Mouse (Mus musculus): ENCODE measurements at regions not wholly inside any gene's neighbourhood (a gene's known extent, or its start where the extent isn't known, plus 50 kb on each side); places are given as distances from the start of the nearest gene placed in this dataset.

GRCm38 (mm10) chr3:66433216-66433615, 136.6 kb upstream of the Veph1 start:
- H3K9me3 ChIP-seq (ENCODE audit: control insufficient read depth, low read length), result no peaks in the 10 kb centered on the region
- H3K4me2 ChIP-seq, result no peak overlapping the region
- no peak overlapping the region for H3K4me3 ChIP-seq (ENCODE audit: low read depth, low read length)
- H3K27me3 ChIP-seq (replicated peaks; ENCODE audit: control insufficient read depth, insufficient read depth, low read length), result no peaks in the 10 kb centered on the region
- H3K4me1 ChIP-seq (replicated peaks; ENCODE audit: control insufficient read depth, insufficient read depth, low read length), result no peaks in the 10 kb centered on the region
- H3K27ac ChIP-seq (ENCODE audit: low read depth, low read length), result no peak overlapping the region
- H3K9ac ChIP-seq (ENCODE audit: low read depth, low read length), result no peak overlapping the region
- ATAC-seq (replicated peaks; ENCODE audit: low FRiP score), result no peak
- H3K36me3 ChIP-seq (ENCODE audit: control insufficient read depth, insufficient read depth, low read length), result no peaks in the 10 kb centered on the region
- no peak for DNase-seq (ENCODE audit: low spot score)

GRCm38 (mm10) chr3:66430187-66430586, 133.6 kb upstream of the Veph1 start:
- Histone ChIP-seq H3K9me3 (ENCODE audit: control insufficient read depth, low read length) (no peaks in the 10 kb centered on the region), H3K36me3 (ENCODE audit: control insufficient read depth, insufficient read depth, low read length) (no peaks in the 10 kb centered on the region), H3K4me2 (no peak overlapping the region), H3K27ac (ENCODE audit: low read depth, low read length) (no peak overlapping the region), H3K4me3 (ENCODE audit: low read depth, low read length) (no peak overlapping the region), H3K4me1 (replicated peaks; ENCODE audit: control insufficient read depth, insufficient read depth, low read length) (no peaks in the 10 kb centered on the region), H3K27me3 (replicated peaks; ENCODE audit: control insufficient read depth, insufficient read depth, low read length) (no peaks in the 10 kb centered on the region), H3K9ac (ENCODE audit: low read depth, low read length) (no peak overlapping the region)
- ATAC-seq (replicated peaks; ENCODE audit: low FRiP score), result no peak
- WGBS, result 81% methylated on average over 3 of the region's 3 CpGs
- no peak for DNase-seq (ENCODE audit: low spot score)

- WGBS, result 70% methylated on average over 6 of the region's 6 CpGs
- no peak for ATAC-seq (replicated peaks; ENCODE audit: low FRiP score)
These were observed 125.9 kb upstream of the Veph1 start for GRCm38 (mm10) chr3:66422445-66423037.

GRCm38 (mm10) chr3:66410706-66411277, 114.2 kb upstream of the Veph1 start:
- no peak overlapping the region for H3K27ac ChIP-seq (ENCODE audit: low read depth, low read length)
- H3K27me3 ChIP-seq (replicated peaks; ENCODE audit: control insufficient read depth, insufficient read depth, low read length), result no peaks in the 10 kb centered on the region
- H3K4me3 ChIP-seq (ENCODE audit: low read depth, low read length), result no peak overlapping the region
- H3K4me1 ChIP-seq (replicated peaks; ENCODE audit: control insufficient read depth, insufficient read depth, low read length), result no peaks in the 10 kb centered on the region
- ATAC-seq (replicated peaks; ENCODE audit: low FRiP score) (no peak), DNase-seq (ENCODE audit: low spot score) (no peak)
- WGBS, result 51% methylated on average over 11 of the region's 11 CpGs
- H3K36me3 ChIP-seq (ENCODE audit: control insufficient read depth, insufficient read depth, low read length), result no peaks in the 10 kb centered on the region
- 0 out of 2 replicates have a peak overlapping the region, but pooled peaks have one; percentile 23 for H3K4me2 ChIP-seq
- H3K9me3 ChIP-seq (ENCODE audit: control insufficient read depth, low read length), result no peaks in the 10 kb centered on the region
- H3K9ac ChIP-seq (ENCODE audit: low read depth, low read length), result no peak overlapping the region

More at GRCm38 (mm10) chr3:66422445-66423037, 125.9 kb upstream of the Veph1 start:
- H3K9me3 ChIP-seq (ENCODE audit: control insufficient read depth, low read length), result no peaks in the 10 kb centered on the region
- no peaks in the 10 kb centered on the region for H3K36me3 ChIP-seq (ENCODE audit: control insufficient read depth, insufficient read depth, low read length)
- no peaks in the 10 kb centered on the region for H3K4me1 ChIP-seq (replicated peaks; ENCODE audit: control insufficient read depth, insufficient read depth, low read length)
- no peak for DNase-seq (ENCODE audit: low spot score)
- H3K4me2 ChIP-seq, result no peak overlapping the region
- no peak overlapping the region for H3K9ac ChIP-seq (ENCODE audit: low read depth, low read length)
- H3K4me3 ChIP-seq (ENCODE audit: low read depth, low read length), result no peak overlapping the region
- no peak overlapping the region for H3K27ac ChIP-seq (ENCODE audit: low read depth, low read length)
- H3K27me3 ChIP-seq (replicated peaks; ENCODE audit: control insufficient read depth, insufficient read depth, low read length), result no peaks in the 10 kb centered on the region

- no peak for ATAC-seq (replicated peaks; ENCODE audit: low FRiP score)
- no peaks in the 10 kb centered on the region for H3K27me3 ChIP-seq (replicated peaks; ENCODE audit: control insufficient read depth, insufficient read depth, low read length)
- no peak overlapping the region for H3K4me2 ChIP-seq
- H3K4me1 ChIP-seq (replicated peaks; ENCODE audit: control insufficient read depth, insufficient read depth, low read length), result no peaks in the 10 kb centered on the region
- DNase-seq (ENCODE audit: low spot score), result no peak
- no peaks in the 10 kb centered on the region for H3K9me3 ChIP-seq (ENCODE audit: control insufficient read depth, low read length)
- H3K9ac ChIP-seq (ENCODE audit: low read depth, low read length), result no peak overlapping the region
- no peak overlapping the region for H3K27ac ChIP-seq (ENCODE audit: low read depth, low read length)
- H3K4me3 ChIP-seq (ENCODE audit: low read depth, low read length), result no peak overlapping the region
- WGBS, result 79% methylated on average over 7 of the region's 7 CpGs
- no peaks in the 10 kb centered on the region for H3K36me3 ChIP-seq (ENCODE audit: control insufficient read depth, insufficient read depth, low read length)
These were observed 112.2 kb upstream of the Veph1 start for GRCm38 (mm10) chr3:66408791-66409190.

- DNase-seq (ENCODE audit: low spot score) (no peak), ATAC-seq (replicated peaks; ENCODE audit: low FRiP score) (no peak)
- Histone ChIP-seq H3K4me3 (ENCODE audit: low read depth, low read length) (no peak overlapping the region), H3K9me3 (ENCODE audit: control insufficient read depth, low read length) (no peaks in the 10 kb centered on the region), H3K9ac (ENCODE audit: low read depth, low read length) (no peak overlapping the region), H3K36me3 (ENCODE audit: control insufficient read depth, insufficient read depth, low read length) (no peaks in the 10 kb centered on the region), H3K27me3 (replicated peaks; ENCODE audit: control insufficient read depth, insufficient read depth, low read length) (no peaks in the 10 kb centered on the region), H3K4me2 (no peak overlapping the region), H3K27ac (ENCODE audit: low read depth, low read length) (no peak overlapping the region), H3K4me1 (replicated peaks; ENCODE audit: control insufficient read depth, insufficient read depth, low read length) (no peaks in the 10 kb centered on the region)
- WGBS, result 89% methylated on average over 4 of the region's 4 CpGs
These were observed 109.0 kb upstream of the Veph1 start for GRCm38 (mm10) chr3:66405645-66406044.

GRCm38 (mm10) chr3:66403707-66404106, 107.1 kb upstream of the Veph1 start:
- Histone ChIP-seq H3K9ac (ENCODE audit: low read depth, low read length) (no peak overlapping the region), H3K27me3 (replicated peaks; ENCODE audit: control insufficient read depth, insufficient read depth, low read length) (no peaks in the 10 kb centered on the region), H3K27ac (ENCODE audit: low read depth, low read length) (no peak overlapping the region), H3K4me2 (no peak overlapping the region), H3K4me1 (replicated peaks; ENCODE audit: control insufficient read depth, insufficient read depth, low read length) (no peaks in the 10 kb centered on the region), H3K36me3 (ENCODE audit: control insufficient read depth, insufficient read depth, low read length) (no peaks in the 10 kb centered on the region), H3K4me3 (ENCODE audit: low read depth, low read length) (no peak overlapping the region), H3K9me3 (ENCODE audit: control insufficient read depth, low read length) (no peaks in the 10 kb centered on the region)
- 74% methylated on average over 2 of the region's 2 CpGs for whole genome bisulfite sequencing
- ATAC-seq (replicated peaks; ENCODE audit: low FRiP score) (no peak), DNase-seq (ENCODE audit: low spot score) (no peak)

- 41% methylated on average over 16 of the region's 16 CpGs for WGBS
- Histone ChIP-seq H3K27ac (ENCODE audit: low read depth, low read length) (no peak overlapping the region), H3K36me3 (ENCODE audit: control insufficient read depth, insufficient read depth, low read length) (no peaks in the 10 kb centered on the region), H3K27me3 (replicated peaks; ENCODE audit: control insufficient read depth, insufficient read depth, low read length) (no peaks in the 10 kb centered on the region), H3K9ac (ENCODE audit: low read depth, low read length) (no peak overlapping the region), H3K4me3 (ENCODE audit: low read depth, low read length) (no peak overlapping the region), H3K4me2 (no peak overlapping the region), H3K4me1 (replicated peaks; ENCODE audit: control insufficient read depth, insufficient read depth, low read length) (no peaks in the 10 kb centered on the region), H3K9me3 (ENCODE audit: control insufficient read depth, low read length) (no peaks in the 10 kb centered on the region)
- DNase-seq (ENCODE audit: low spot score) (no peak), ATAC-seq (replicated peaks; ENCODE audit: low FRiP score) (no peak)
These were observed 104.3 kb upstream of the Veph1 start for GRCm38 (mm10) chr3:66400791-66401568.
